Mouse (Mus musculus) MN1 (cell line): ENCODE data around the gene Mre11a.
A peak's percentile ranks its signal among the peaks of the same experiment; 100 is the strongest.

ENCODE experiments used
- DNase-seq: peaks from one replicate; pipeline ENCODE4 v3.0.0-alpha.2; 2016; ENCODE audit warnings: low spot score

Mre11a gene

DNA sequence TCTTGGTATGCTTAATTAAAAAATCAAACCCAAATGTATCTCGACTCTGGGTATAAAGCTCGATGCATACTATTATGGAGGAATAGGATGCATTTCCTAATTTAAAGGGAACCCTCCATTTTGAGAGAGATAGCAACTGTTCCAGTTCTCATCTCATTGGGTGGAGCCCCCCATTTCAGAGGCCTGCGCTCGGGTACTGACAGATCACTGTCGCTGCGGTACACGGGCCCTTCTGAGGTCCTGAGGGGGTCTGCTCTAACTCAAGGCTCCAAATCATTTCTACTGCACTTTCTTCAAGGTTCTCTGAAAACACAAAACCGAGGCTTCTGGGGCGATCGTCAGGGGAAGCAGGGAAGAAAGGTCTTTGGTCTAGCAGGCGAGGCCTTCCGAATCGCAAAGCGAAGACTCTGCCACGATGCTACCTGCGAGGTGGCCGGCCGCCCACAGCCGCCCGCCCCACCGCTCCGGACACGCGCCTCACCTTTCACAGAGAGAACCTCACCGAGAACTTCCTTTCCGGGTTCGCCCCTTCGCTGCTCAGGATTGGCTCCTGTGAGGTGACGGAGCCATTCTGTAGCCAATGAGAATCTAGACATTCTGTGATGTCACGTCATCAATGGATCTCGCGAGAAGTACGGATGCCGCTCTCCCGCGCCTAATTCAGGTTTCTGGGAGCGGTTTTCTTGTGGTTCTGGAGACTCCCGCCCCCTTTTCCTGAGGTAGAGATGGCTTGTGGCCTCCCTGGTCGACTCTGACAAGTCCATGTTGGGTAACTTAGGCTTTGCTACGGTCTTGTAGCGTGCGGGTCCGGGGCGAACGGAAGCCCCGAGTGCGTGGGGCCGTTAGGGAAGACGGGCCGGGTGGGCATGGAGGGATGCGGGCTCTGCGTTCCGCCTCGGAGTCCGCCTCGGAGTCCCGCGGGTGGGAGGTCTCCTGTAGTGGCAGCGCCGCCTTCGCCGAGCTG lies at the start of gene Mre11a, which contains the start of gene Ankrd49:
Mre11a (plus strand) TSS at position 616 of the 964 bp plus-strand sequence.
Ankrd49 (minus strand) TSS at position 818 of the 964 bp plus-strand sequence.
- DNase-seq: peak; percentile 95

DNA sequence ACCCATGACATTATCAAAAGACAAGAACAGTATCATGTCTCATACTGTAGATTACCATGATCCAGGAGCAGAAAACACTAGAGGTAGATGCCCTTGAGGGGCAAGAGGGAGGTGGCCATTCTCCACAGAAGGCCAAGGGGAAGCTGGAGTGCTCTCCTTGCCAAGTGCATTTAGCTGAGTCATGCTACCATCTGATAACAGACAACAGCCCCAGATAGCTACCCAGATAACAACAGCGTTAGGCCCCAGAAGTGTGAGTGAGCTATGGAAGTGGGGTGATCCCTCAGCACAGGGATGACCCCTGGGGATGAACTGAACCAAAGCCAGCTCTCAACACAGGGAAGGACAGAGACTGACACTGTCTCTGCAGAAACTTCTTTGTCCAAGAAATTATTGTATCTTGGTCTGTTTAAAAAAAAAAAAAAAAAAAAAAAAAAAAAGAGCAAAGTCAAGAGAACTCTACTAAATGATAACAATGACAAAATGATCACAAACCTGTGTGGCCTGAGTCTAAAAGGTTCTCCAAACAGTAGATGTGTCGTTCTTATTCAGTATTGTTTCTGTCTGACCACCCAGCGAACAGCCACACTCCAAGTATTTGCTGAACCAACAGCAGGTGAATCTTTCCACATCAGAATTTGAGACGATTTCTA lies 44.8 kb upstream of the Mre11a start:
- DNase-seq: no peak

DNA sequence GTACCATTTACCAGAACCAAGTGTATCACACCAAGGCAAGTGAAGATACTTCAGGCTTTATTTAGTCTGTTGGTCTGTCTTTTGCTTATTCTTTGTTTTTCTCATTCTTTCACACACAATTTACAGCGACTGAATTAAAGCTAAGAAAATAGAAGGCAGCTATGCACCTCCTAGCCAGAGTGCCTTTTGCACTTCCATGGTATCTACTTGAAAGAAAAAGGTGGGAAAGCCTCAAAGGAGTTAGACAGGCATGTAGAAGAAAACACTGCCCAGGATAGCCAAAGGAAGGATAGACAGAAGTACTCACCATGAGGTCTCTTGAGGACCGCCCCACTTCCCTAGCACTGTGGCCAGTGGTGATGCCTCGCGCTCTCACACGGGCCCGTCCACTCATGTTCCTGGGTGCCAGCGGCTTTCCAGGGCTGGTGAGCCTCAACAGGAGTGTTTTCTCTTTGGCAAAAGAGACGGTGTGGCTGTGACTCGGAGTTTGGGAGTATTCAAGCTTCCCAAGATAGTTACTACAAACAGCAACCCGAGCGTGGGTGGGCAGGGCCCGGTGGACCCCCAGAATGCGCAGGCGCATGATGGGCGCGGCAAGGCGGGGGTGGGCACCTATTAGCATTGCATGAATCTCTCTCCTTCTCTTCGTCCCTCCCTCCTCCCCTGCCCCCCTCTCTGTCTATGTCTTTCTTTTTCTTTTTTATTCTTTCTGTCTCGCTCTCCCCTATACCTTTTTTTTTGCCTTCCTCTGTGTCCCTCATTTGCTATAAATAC lies 44.1 kb upstream of the Mre11a start, which contains the start of gene Piwil4:
Piwil4 (minus strand) TSS at position 583 of the 774 bp plus-strand sequence.
- no peak for DNase-seq

DNA sequence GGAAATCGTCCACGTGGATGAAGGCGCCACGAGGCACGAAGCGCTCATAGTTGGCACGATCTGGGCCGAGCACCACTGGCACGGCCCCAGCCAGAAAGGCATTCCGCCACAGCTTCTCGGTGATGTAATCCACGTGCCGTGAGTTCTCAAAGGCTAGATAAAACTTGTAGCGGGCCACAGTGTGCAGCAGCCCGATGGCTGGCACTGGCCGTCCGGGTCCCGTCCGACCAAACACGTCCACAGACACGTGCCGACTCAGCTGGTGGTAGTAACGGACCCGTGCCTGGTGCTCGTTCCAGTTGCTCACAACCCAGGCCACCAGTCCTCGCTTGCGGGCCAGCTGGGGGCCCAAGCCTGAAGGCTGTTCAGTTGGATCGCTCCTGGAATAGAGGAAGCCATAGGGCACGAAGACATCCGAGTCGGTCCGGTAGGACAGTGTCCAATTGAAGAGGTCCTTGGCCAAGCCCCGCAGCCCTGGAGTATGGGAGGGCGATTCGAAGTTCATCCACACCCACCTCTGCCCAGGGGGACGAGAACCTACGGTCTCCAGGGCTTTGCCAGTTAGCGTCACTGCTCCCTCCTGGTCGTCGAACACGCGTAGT lies 33.5 kb upstream of the Mre11a start:
- DNase-seq: no peak

DNA sequence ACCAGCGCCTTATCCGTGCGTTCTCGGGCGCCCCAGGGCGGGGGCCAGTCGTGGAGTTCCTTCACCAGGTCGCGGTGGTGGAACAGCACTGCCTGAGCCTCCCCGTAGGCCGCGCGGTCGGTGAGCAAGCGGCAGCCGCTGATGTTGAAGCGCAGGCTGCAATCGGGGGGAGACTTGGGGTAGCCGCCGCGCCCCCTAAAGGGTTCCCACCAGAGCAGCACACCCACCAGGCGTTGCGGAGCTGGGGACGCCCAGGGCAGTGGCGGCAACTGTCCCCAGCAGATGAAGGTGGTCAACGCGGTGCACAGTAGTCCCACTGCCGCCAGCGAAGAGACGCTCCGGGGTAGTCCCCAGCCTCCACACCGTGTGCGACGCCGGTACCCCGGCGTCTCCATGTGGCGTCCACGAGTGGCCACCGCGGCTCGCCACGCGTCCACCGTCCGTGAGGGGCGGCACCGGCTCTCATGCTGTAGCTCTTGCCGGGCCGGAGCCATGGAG lies 32.9 kb upstream of the Mre11a start:
- DNase-seq: no peak

DNA sequence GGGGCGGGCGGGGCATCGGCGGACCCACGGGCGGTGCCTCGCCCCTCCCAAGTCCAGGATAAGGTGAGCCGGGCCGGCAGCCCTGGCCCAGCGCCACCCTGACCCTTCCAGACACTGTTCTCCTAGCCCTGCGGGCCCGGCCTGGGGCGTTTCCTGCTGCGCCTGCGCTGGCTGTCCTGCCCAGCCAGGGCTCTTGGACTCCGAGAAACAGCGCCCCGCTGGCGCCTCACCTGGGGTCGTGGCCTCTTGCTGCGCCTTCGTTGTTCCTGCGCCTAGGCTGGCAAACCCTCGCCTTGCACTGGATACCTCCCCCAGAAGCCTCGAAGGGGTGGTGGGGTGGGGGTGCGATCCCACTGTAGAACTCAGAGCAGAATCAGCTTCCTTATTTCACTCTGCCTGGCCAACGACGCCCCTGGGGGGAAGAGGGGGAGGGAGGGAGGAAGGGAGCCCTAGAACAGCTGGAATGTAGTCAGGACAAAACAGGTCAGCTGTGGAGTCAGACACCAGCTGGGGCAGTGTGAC lies 32.4 kb upstream of the Mre11a start, which contains the start of gene Fut4:
Fut4 (minus strand) TSS at position 393 of the 522 bp plus-strand sequence.
- DNase-seq: no peak

DNA sequence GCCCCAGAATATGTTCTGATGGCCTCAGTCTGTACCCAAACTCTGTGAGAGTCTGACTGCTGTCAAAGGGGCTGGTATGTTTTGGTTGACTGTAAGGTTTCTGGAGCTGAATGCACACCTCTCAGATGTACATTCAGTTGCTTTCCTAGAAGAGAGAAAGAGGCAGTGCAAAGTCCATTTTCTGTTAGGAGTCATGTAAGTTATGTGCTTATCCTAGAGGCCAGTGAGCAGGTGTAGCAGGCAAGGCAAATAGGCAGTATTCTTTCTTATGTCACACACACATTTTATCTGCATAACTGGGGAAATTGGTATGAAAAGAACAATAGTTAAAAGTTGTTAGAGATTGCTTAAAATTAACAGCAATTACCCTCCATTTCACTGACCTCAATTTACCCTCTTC lies 30.5 kb upstream of the Mre11a start:
- no peak for DNase-seq

DNA sequence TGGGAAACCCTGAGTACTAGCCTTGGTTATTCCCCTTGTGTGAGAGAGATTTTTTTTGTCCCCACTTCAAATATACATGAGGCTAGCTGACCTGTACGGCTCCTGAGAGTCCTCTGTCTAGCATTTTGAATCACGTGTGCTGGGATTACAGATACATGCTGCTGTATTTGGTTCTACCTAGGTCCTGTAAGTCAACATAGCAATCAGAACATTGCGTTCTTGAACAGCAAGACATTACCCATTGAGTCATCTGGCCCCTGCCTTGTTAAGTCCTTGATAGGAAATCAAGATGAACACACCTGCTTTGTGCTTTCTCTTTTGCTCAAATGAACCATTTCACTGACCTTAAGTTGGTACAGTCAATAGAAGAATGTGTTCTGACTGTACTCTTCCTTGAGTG lies 30.0 kb upstream of the Mre11a start:
- DNase-seq: no peak

DNA sequence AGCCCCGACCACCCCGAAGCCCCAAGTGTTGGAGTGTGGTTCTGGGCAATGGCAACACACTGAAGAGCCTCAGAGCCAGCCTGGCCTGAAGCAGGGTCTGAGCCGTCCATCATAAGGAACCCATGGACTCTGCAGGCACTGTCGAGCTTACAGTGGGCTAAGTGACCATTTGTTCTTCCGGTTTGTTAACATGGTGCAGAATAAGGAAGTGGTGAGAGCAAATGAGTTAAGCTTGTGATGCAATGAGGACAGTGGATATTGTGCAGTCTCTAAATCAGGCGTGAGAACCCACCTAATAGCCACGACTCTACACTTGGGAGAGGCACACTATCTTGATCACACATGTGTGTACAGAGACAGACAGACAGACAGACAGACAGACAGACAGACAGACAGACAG lies 25.9 kb upstream of the Mre11a start:
- DNase-seq: no peak

DNA sequence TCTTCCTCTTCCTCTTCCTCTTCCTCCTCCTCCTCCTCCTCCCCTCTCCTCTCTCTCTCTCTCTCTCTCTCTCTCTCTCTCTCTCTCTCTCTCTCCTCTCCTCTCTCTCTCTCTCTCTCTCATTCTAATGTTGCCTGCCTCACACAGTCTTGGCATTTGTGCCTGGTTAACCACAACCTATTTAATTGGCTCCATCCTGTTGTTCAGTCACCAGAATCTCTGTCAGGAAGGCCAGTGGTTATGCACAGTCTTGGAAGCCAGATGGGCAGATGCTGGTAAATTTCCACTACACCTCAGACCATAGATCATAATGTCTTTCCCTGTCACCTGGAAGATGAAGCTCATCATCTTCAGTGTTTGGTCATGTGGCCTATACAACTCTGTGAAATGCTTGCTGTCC lies 25.2 kb upstream of the Mre11a start:
- DNase-seq: no peak

DNA sequence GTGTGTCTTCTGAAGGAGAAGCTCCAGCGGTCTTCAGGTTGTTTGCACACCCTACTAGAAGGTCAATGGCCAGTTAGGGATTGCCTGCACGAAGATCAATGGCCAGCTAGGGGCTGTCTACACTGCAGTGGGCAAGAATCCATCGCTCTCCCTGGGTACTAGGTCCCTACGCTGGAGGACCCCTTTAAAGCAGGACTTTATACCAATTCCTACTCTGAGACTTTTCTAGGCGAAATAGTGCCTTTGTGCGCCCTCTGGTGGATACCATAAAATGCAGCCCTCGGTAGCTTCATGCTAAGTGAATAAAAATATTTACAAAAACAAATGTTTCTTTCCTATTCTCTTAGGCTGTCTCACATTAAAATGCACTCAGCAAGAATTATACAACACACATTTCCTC lies 19.7 kb upstream of the Mre11a start:
- DNase-seq: peak; percentile 30

DNA sequence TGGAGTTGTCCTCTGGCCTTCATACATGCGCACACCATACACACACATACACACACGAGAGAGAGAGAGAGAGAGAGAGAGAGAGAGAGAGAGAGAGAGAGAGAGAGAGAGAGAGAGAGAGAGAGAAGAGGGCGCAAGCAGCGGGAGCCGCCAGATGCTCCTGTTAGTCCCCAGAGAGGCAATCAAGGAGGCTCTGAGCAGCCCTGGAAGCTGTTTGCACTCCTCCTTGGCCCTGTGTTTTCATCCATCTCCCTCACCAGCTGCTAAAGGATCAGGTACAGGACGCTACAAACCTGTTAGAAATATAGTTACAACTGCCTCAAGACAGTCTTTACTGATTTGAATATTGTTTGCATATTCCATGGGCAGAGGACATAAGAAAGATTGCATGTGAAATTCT lies 14.6 kb upstream of the Mre11a start:
- DNase-seq: no peak

DNA sequence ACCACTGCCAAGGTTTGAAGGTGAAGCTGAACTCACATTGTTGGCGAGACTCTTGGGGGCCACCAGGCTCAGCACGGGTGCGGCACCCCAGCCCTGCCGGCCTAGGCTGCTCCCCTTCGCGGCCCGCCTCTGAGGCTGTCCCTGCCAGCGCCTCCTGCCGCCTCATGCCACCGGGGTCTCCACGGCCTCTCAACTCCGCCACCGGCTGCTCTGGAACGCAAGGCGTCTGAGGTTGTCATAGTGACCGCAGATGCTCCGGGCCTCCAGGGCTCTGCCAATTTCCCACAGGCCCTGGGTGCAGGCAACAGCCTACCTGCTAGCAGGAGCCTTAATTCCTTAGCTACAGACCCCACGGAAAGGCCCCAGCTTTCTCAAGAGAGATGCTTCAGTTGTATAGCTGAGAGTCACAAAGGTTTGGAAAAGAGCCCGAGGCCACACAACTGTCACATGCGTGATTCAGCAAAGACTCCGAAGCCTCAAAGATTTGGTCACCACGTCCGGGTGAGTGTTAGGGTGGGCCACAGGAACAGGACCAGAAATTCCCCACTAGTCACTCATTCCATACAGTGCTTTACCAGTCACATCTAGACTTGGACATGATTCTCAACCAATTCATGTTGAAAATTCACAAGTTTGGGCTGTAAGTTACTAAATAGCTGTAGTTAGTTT lies 13.5 kb upstream of the Mre11a start, which contains the start of gene 1700012B09Rik:
1700012B09Rik (minus strand) TSS at position 228 of the 669 bp plus-strand sequence.
- no peak for DNase-seq

DNA sequence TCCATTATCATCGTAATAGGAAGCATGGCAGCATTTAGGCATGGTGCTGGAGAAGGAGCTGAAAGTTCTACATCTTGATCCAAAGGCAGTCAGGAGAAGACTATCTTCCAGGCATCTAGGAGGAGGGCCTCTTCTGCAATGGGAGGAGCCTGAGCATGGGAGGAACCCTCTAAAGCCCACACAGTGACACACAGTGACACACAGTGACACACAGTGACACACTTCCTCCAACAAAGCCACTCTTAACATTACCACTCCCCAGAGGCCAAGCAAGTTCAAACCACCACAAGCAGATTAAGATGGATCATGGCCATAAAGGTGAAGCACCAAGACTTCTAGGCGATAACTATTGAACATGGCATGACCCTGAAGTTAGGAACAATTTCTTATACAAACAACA lies 12.4 kb upstream of the Mre11a start:
- DNase-seq: no peak

DNA sequence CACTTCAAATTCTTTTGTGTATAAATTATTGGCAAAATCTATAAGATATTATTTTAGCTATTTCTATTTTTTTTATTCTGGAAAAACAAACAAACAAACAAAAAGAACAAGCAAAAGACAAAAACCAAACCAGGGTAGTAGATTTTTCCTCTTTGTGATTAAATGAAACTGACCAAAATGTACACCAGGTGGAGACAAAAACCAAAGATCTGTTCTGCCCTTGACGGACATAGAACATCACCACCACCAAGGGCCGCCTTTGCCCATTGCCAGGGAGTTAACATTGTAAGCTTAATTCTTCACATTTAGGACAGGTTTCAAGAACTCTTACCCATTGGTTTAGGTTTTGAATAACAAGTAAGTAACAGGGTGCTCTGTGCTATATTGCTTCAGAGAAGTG lies 10.6 kb upstream of the Mre11a start:
- peak; percentile 29 for DNase-seq

DNA sequence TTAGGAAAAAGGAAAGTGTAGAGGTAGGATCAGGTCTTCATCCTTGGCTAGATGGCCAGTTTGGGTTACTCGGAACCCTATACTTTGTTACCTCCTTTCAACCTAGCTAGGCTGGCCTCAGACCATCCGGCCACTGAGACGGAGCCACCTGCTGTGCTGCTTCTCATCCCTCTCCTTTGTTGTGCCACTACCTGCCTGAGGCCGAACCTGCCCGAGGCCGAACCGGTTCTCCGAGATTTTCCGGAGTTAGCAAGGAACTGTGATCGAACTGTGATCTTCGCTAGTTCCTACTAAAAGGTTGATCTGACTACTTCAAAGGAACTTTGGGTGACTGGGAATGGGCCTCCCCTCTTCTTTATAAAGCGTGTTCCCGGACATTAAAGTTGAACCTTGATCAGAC lies 6.1 kb upstream of the Mre11a start:
- no peak for DNase-seq

DNA sequence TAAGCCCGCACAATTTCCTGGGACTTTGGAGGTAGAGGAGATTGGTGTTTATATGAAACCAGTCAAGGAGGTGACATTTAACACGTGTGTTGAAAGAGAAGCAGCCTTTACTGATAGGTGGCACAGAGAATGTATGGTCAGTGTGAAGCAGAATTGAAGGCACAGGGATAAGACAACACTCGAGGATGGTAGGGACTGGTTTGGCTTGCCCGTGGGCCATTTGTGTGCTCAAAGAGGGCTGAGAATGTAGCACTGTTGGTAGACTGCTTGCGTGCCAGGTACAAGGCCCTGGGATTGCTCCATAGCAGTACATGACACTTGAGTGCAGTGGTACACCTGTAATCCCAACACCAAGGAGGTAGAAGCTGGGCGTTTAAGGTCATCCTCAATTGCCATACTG lies 2.9 kb downstream of the Mre11a start:
- no peak for DNase-seq

DNA sequence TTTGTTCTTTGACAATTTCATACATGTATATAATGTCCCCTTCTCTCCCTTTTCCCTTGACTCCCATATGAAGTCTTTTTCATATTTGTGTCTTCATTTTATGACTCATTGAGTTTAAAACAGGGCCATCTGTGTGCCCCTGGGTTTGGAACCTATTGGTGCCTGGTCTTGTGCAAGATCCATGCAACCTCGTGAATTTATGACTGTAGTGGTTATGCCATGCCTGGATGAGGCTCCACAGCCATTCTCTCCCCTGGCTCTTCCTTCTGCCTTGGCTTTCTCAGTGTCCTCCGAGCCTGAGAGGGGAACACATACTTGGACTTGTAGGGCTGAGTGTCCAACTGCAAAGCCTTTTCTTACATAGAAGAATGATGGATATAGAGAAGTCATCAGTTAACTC lies 21.3 kb downstream of the Mre11a start:
- peak; percentile 11 for DNase-seq

DNA sequence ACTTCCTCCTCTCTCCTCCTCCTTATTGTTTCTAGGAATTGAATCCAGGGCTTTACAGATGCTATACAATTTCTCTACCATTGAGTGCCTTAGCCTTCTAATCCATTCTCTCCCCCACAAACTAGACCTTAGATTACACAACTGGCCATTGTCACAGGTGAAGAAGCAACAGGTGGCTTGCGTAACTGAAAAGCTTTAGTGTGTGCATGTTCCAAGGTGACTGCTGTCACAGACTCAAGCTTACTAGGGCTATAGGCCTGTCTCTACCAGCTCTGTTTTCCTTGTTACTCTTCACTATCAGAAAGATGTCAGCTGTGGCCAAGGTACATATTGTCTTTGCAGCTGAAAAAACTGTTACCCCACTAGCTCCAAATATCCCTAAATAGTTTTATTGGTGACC lies 22.3 kb downstream of the Mre11a start:
- no peak for DNase-seq

DNA sequence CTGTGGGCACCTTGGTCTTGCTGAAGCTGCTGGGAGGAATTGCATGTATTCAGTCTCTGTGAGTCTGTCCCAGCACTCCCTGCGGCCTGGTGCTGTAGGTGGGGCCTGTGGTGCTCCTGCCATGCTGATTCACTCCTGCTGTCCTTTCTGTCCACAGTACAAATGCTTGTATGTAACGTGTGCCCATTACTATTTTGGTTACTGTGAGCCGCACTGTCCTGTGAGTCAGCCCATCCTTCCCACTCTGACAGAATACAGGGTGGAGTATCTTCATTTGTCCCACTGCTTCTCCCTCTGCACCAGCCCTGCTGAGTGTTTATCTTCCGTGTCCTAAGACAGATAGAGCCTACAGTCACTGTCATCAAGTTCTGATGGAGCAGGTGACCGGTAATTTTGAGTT lies 25.7 kb downstream of the Mre11a start:
- DNase-seq: no peak

DNA sequence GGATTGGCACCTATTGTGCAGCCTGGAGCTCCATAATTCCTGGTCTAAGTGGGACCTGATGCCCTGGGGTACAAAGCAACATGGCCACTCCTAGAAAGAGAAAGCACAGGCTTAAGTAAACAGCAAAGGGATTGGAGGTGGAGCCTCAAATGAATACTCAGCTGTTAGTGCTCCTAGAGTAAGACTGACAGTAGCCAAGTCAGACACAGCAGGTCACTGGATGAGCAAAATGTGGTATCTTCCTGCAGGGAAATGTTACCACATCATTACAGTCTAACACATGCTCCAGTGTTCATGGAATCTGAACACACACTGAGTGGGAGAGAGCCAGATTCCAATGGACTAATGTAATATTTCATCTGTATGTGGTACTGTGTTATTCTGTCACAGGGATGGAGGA lies 36.9 kb downstream of the Mre11a start:
- no peak for DNase-seq
